Mouse (Mus musculus) fibroblast of lung, adult 2 months (primary cell): ENCODE data around the gene Lpcat1.

ENCODE experiments used
- DNase-seq: peaks from one replicate; pipeline ENCODE4 v3.0.0-alpha.2; 2011; ENCODE audit warnings: low read depth

Lpcat1 gene

GRCm38 (mm10) chr13:73446943-73447342 is 20.1 kb upstream of the Lpcat1 start:
- DNase-seq, result peak; percentile 95

- no peak for DNase-seq
These were observed 19.5 kb upstream of the Lpcat1 start for GRCm38 (mm10) chr13:73447478-73447877.

GRCm38 (mm10) chr13:73448201-73448600 is 18.8 kb upstream of the Lpcat1 start:
- no peak for DNase-seq

GRCm38 (mm10) chr13:73448723-73449122 is 18.3 kb upstream of the Lpcat1 start:
- no peak for DNase-seq

GRCm38 (mm10) chr13:73453503-73454217 is 13.3 kb upstream of the Lpcat1 start:
- no peak for DNase-seq

GRCm38 (mm10) chr13:73455328-73455727 is 11.7 kb upstream of the Lpcat1 start:
- DNase-seq, result no peak

DNA sequence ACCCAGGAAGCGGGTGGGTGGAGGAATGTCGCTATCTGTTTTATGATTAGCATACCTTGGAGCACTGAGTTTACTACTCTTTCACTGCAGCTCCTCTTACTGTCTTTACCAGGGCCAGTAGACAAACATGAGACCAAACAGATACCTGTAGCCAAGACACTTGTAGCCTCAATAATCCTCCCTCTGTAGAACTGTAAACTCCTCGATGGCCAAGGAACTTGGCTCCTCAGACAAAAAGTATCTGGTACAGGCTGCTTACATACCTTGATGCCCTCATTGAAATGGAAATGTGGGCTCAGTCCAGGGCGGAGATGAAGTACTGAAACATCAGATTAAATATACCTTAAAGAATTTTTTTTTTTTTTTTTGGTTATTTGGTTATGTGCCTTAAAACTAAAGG is 9.7 kb upstream of the Lpcat1 start:
- no peak for DNase-seq

- DNase-seq, result no peak
These were observed 9.3 kb upstream of the Lpcat1 start for GRCm38 (mm10) chr13:73457741-73458140.

GRCm38 (mm10) chr13:73458719-73459118 is 8.3 kb upstream of the Lpcat1 start:
- DNase-seq, result no peak

DNA sequence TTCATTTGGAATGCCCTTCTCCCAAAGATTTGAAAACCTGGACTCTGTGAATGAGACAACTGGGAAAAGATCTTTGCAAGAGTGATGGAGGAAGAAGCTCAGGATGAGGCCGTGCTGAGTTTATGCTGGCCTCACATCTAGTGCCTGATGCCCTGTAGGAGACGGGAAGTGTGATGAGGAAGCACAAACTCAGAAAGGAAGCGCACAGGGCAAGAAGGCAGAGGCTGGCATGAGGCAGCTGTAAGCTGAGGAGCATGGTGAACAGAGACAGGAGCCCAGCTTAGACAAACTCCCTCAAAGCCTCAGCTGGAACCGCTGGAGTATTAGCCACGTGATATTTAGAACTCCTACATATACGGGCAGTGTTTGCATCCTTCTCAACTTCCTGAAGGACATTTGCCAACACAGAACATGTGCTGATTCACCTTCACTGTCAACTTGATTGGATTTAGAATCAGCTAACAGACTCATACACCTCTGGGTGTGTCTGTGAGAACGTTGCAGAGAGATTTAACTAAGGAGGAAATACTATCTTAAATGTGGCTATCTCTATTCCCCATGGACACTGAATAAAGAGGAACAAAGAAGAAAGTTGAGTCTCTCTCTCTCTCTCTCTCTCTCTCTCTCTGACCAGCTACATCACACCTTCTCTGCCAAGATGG is 7.7 kb upstream of the Lpcat1 start:
- DNase-seq, result no peak

DNA sequence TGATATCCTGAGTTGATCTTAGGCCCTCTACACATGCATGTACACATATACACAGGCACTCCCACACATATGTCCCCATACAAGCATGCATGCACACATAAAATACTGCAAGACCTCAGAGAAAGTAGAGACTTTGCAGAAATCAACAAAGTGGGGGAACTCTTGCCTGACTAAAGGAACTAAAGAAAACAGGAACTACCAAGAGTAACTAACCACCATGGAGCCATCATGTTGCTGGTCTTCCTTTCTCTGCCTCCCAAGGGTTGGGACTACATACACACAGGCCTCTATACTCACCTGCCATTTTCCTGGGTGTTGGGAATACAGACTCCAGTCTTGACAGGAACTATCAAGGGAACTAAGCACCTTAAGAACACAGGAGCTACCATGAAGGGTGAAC is 5.4 kb upstream of the Lpcat1 start:
- no peak for DNase-seq

- DNase-seq, result no peak
These were observed 1.8 kb upstream of the Lpcat1 start for GRCm38 (mm10) chr13:73465156-73465555.

DNA sequence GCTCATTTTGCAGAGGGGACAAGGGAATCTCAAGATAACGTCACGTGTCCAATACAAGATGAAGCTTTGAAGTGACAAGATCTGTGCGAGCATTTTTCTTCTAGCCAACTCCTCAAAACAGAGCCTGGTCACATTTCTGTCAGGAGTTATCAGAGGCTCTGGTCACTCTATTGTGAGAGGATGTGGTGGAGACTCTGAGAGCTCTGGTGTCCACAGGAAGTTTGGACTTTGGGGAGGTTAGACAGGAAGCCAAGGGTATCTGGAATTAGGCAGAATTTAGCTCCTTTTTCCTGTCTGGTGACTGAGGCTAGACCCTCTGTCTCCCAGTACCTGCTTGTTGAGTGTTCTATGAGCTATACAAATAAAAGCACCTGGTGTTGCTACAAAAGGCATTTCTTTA is 586 bp upstream of the Lpcat1 start:
- DNase-seq, result no peak

DNA sequence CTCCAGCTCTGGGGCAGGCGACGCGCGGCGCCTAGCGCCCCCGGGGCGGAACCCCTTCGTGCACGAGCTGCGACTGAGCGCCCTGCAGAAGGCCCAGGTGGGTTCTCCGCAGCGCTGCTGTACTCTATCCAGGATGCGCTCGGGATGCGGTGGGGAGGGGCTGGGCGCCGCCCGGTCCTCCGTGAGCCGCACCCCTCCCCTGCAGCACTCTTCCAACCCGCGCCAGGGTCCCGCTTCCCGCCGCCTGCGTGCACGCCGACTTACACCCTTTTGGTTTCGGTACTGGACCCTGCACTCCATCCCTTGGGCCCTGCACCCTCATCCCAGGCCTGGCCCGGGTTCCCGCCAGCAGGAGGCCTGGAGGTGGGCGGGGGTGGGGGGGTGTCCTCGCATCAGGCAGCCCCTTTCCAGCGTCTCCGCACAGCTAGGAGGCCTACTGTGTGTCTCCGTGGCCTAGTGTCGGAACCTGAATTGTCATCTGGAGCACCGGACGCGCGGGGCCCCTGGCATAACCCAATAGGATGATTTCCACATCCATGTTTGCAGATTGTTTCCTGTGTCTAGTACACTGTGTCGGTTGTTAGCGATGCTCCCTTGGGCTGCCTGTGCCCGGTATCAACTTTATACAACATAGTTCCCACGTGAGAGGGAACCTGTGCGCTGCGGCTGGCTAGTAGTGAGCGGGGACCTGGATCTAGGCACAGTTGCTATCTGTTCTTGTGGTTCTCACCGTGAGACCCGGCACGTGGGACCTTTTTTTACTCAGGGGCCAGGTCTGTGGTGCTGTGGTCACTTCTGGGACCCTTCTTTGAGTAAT is 632 bp downstream of the Lpcat1 start:
- no peak for DNase-seq

GRCm38 (mm10) chr13:73468834-73469233 is 1.8 kb downstream of the Lpcat1 start:
- no peak for DNase-seq

DNA sequence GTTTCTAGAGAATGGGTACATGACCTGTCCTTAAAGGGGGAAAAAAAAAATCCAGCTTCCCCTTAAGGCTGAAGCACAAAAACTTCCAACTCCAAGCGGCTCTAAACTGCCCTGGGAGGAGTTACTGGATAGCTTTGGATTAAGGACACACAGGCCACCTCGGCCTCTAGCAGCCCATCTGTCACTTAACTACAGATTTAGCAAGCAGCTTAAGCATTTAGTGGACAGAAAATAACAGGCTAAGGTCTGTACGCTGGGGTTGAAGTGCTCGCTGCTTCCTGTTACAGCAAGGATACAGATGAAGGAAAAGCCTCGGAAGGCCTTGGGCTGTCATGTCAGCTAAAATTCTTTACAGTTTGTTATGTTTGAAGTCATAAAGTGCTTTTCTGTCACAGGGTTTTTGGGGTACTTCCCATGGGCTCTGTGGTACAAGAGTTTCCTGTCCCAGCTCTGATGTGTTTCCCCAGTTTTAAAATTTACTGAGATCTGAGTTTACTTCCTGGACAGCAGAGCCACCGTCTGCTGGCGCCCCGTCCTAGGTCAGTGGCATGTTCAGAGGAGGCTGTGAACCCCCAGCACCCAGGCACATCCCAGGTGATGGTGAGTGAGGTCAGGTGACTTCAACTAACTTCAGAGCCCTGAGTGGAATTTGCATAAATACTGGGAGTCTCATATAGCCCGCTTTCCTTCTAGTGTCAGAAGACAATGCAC is 2.4 kb downstream of the Lpcat1 start:
- no peak for DNase-seq

- no peak for DNase-seq
These were observed 5.5 kb downstream of the Lpcat1 start for GRCm38 (mm10) chr13:73472481-73472880.

GRCm38 (mm10) chr13:73473746-73474145 is 6.7 kb downstream of the Lpcat1 start:
- DNase-seq, result no peak

GRCm38 (mm10) chr13:73474163-73474562 is 7.2 kb downstream of the Lpcat1 start:
- DNase-seq, result no peak

DNA sequence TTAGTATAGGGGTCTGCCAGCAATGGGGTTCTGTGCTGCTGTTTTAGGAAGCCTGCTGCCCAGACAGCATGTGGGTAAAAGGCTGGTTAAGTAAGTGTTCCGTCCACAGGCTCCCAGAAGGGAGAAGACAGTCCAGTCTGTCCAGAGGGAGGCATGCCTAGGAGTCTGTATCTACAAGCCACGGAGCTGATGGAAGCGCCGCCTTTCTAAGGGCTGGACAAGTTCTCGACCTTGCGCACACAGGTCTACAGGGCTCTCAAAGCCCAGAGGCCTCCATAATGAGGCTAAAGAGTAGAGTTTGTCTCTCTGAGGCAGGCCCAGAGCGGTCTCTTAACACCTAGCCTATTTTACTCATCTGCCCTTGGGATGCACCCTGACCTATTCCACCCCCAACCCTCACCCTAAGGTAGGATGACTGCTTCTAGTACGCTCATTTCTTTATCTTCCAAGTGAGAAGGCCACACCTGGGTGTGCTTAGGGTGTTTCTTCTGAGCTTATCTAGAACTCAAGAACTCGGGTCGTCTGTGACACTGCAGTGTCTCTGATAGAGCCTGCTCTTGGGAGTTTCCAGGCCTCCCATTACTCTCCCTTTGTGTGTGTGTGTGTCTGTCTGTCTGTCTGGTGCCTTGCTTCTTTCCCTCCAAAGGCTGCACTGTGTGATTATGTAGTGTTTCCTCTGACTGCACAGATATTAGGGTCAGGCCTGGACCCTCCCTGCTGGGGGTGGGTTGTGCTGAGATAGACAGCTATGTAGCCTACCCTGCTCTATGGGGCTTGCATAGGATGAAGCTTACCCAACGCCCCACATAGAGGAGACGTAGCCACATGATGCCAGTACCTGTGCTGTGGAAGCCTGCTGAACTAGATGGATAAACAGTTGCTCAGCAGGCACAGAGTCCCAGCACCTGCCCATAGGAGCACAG is 8.3 kb downstream of the Lpcat1 start:
- no peak for DNase-seq

- no peak for DNase-seq
These were observed 9.3 kb downstream of the Lpcat1 start for GRCm38 (mm10) chr13:73476259-73476658.
